Mouse (Mus musculus): ENCODE measurements at regions not wholly inside any gene's neighbourhood (a gene's known extent, or its start where the extent isn't known, plus 50 kb on each side); places are given as distances from the start of the nearest gene placed in this dataset.

DNA sequence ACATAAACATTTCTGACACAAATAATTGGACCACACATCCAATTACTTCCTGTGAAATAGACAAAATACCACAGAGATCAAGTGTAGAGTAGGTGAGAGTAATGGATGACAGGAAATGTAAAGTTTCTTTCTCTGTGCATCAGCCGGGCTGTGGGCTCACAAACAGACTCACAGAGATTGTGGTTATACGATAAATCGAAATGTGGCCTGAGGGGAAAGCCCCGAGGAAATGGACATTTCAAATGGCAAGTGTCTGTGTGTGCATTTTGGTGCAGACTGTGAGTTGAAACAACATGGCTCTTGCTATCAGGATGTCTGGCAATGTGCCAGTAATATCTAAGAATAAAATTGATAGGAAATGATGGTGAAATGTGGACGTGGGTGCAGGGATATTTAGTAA is 234.8 kb upstream of the Meis1 start:
- no peak for DNase-seq

DNA sequence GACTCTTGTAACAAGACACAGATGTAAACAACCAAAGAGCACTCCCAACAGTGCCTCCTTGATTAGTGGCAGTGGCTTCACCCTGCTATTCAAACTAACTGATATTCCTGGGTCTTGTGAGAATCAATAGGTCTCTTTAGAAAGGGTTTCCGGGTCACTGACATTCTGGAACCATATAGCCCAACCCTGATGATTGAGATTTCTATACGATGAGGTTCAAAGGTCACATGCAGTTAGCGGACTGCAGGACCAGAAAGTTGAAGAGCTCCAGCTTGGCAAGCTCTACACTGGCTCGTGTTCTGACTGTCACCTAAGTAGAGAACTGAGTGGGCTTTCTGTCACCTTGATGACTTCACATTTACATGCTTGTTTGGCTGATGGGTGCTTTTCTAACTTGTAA is 235.4 kb upstream of the Meis1 start:
- no peak for DNase-seq

DNA sequence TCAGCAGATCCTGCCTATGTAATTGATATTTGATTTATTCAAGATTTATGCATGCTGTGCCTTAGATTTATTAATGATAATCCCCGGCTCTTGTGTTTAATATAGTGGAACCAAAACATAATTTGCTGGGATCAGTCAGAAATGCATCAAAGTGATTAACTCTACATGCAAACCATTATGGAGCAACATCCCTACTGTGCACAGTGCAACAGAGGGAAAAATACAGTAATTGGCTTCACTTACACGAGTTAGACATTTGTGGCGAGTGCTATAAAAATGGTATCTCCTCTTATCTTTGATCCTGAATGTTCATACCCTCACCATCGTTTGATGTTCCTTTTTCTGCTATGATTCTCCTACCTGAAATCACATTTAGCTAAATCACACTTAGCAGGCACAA is 238.8 kb upstream of the Meis1 start:
- DNase-seq: no peak

DNA sequence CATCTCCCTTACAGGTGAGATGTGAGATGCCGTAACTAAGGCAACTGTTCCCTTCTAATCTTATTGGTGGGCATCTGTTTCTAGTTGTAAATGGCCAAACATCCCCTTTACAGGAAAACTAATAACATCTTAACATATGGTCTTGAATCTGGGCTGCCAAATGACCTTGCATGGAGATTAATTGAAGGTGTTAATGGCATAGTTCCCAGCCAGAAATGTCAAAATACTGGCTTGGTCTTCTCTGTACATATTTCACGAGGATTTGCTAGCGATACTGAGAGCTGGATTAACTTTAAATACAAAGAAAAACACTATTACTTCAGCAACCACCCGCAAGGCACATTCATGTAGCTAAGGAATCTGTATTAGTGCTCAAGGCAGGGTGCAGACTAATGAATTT is 244.0 kb upstream of the Meis1 start:
- no peak for DNase-seq

DNA sequence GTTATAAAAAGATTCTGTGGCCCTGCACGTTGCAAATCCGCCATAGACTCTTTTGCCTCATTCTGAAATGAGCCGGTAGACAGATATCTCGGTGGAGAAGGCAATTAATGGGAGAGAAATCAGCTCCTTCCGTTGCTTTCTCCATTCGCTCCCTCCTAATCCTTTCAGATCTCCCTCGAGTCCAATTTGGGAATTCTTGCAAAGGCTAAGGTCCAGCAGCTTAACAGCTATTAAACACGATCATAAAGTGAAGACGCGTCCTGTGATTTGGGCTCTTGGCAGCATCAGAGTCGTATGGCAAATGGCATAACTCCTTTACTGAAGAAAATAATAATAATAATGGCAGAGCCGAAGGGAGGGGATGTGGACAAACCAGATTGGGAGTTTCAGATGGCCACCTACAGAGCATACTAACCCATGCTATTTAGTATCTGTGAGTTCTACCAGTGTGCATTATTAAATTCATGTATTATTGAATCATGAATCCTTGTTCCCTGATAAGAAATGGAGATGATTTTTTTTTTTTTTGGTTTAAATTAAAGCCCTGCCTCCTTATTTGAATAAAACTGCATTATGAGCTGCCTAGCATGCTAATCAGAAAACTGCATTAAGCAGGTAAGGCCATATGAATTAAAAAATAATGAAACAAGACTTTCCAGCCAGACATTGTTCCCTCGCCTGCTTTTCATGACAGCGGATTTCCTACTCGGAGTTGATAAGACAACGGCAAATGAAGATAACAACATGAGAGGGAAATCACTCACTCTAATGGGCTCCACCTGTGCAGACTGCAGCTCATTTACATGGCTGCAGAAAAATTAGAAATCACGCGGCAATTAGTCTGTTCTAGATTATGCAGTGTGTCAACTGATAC is 246.2 kb upstream of the Meis1 start:
- no peak for DNase-seq

DNA sequence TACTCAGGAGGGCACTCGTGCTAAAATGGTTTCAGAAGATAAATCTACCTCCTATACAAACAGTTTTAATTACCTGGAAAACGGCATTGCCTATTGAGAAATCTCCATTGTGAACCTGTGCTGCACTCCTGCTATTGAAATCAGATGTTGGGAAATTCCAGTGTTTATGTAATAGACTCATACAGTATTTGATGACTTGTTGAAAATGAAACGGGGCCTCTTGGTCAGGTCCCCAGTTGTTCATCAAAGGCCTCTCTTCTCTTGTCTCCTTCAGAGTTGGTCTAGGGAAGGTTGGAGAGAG is 246.8 kb upstream of the Meis1 start:
- DNase-seq: no peak

DNA sequence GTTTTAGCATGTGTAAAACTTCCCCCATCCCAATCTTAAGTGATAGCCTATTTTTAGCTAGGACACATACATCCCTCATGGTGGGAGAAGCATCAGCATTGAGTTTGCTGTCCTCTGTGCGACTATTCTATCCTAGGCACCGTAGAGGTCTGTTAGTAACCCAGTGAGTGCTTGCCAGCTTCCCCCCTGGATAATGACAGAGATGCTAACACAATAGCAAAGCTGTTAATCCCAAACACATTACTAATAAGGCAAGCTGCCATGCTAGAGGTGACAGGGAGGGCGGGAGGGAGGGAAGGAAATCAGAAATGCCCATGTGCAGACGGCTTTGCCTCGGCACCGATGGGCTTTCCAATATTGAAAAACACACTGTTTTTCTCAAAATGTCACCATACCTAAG is 272.2 kb upstream of the Meis1 start:
- no peak for DNase-seq

DNA sequence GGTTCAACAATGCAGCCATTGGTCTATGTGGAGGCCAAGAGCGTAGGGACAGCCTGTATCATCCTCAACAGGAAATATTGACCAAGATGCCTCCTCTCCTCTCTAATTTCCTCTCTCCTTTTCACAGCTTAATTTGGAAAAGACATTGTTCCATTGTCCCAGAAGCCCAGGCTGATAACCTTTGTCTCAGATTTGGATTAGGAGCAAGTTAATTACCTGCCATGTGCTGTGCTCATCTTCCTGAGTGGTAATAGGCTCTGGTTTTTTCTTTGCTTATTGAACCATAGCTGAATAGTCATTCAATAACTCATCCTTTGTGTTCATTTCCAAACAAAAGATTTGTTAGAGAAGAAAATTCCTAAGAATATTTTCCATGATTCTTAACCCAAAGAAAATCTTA is 280.6 kb upstream of the Meis1 start:
- no peak for DNase-seq

DNA sequence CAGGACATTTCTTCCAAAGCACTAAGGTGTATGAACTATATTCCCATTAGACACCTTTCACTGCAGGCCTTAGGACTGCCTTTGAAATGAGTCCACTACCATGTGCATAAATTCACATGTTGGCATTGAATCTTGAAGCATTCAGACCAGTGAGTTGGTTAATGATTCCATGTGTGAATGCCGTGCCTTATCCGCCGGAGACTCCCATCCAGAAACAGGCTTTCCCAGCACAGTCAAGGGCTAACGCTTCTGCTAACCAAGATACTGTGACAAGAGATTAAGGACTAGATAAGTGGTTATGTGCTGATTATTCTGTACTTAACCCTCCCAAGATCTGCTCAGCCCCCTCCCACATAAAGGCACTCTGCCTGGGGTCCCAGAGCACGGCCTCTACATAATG is 287.9 kb upstream of the Meis1 start:
- no peak for DNase-seq

DNA sequence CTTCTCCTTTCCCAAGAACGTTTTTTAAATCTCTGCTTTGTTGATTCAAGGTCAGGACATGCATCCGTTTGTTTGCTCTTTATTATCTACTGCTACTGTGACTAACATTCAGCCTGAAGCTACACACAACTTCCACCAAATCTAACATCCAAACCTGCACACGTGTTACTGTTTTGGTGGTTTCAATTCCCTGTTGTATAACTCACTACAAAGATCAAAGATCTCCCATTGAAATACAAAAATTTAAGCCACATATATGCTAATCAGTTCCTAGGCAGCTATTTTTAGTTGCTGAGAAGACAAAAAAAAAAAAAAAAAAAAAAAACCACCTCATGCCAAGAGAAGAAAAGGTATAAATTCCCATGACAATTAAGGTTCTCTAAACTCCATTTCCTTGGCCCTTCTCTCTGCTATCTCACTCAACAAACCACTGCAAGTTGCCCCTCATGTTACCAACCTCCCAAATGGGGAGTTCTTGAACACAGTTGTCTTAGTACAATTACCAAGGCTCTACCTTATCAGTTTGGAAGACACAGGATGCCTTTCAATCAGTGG is 312.0 kb upstream of the Meis1 start:
- DNase-seq: no peak

DNA sequence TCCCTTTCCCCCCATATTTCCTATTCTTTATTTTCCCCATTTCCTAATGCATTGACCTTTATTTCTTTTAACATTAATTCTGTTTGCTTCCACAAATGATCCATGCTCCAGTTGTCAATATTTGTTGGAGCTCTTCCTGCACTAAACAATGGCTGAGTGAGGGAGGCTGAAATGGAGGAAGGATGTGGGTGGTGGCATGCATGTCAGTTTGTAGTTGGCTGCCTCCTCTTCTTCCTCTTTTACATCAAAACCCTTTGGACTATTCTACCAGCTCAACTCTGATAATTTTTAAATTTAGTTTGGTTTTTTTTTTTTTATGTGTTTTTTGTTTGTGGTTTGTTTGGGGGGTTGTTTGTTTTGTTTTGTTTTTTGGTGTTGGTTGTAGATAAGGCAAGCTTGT is 313.5 kb upstream of the Meis1 start:
- DNase-seq: no peak

DNA sequence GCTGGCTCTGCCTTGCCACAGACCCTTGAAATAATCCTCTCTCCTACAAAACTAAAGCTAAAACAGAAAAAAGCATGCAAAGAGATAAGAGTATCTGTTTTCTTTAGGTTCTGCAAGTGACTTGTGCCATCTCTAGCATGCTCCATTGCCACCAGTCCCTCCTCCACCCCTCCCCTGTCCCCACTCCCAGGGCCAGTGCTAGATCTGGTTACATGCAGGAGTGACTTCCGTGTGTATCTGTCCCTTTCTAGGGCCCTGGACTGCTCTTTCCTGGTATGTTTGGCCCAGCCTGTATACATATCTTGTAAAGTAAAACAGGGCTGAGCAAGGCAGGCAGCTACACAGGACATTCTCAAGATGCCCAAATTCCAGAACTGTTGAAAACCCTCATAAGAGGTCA is 313.9 kb upstream of the Meis1 start:
- DNase-seq: no peak

DNA sequence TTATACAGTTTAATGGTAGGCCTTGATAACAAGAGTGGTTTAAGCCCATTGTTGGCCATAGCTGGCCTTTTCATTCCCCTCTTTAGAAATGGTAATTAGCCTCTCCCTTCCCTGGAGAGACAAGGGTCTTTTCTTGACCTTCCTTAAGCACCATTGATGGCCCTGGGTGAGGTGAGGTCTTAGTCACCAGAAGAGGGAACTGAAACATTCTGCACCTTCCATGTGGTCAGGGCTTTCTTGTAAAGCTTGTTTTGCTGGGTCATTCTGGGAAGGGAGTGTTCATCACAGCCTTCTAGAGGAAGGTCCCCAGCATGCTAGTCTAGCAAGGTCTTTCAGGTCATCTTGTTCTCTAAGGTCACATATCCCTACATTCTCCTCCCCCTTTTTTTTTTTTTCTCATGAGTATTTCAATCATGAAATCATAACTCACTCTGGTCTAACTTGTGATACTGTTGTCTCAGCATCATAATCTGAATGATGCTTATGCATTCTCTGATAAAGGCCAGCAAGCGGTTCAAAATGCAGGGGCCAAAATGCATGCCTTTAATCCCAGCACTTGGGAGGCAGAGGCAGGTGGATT is 315.2 kb upstream of the Meis1 start:
- no peak for DNase-seq

DNA sequence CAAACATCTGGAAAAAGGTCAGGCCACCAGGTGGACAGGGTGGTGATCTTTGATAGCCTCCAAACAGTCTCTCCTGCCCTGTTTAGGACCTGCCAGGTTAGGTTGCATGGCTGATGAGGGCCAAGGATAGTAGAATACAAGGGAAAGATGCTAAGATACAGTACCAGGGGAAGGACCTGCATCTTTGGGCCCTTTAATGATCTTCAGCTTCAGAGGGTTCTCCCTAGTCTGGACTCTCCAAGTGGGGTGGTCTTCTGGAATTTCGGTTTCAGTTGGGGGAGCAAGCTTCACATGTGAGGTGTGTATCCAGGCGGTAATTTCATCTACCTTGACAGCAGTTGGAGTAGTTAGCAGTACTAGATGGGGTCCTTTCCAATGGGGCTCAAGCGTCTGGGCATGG is 316.6 kb upstream of the Meis1 start:
- no peak for DNase-seq

DNA sequence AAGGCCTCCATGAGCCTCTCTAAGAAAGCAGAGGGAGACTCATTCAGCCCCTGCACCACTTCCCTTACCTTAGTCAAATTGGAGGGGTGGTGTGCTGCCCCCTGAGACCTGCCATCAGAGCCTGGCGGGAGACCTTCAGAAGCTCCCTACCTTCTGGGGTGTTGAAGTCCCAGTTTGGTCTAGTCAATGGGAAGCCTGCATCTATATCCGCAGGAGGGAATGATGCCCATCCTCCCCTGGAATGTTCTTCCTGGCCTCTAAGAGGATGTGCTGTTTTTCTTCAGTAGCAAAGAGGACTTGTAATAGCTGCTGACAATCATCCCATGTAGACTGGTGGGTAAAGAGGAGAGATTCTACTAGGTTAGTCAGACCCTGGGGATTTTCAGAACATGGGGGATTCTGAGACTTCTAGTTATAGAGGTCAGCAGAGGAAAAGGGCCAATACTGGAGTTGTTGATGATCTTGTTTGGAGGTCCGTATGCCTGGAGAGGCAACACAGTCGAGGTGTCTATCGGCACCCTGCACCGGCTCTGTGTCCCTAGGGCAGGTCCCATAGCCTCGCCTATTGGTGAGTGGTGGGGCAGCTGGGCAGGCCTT is 321.0 kb upstream of the Meis1 start:
- no peak for DNase-seq

DNA sequence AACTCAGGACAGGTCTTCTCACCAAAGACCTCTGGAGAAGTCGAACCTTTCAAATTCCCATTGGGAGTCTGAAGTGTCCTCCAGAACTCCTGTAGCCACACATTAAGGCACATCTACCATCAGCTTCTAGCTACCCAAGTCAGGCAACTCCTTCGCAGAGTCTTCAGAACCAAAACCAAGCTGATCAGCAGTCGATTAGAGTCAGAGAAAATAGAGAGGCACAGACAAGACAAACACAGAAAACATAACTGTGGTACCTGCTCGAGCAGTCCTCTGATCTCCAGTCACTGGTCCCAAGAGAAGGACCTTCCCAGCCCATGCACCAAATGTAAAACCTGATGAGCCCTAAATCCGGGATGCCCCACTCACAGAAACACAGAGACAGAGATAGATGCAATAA is 322.1 kb upstream of the Meis1 start:
- no peak for DNase-seq

DNA sequence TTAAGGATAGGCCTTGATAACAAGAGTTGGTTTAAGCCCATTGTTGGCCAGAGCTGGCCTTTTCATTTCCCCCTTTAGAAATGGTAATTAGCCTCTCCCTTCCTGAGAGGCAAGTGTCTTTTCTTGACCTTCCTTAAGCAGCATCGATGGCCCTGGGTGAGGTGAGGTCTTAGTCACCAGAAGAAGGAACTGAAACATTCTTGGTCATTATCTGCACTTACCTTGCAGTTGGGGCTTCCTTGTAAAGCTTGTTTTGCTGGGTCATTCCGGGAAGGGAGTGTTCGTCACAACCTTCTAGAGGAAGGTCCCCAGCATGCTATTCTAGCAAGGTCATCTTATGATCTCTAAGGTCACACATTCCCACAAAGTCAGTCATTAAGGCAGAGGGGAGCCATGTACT is 322.6 kb upstream of the Meis1 start:
- no peak for DNase-seq

DNA sequence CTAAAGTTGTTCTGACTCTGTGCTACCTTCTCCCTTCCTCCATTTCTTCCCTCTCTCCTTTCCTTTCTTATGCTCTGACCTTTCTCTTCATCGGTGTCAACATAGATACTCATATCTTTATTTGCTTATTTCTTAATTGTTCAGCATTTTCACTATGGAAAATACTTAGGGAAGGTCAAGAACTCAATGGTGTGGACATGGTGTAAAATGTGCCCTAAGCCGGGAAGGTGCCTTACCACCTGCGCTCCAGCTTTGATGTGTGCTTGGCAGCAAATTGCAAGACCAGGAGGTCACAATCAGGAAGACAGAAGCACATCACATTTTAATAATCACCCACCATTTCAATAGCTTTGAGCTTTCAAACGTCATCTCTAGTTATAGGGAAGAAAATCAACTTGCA is 324.0 kb upstream of the Meis1 start:
- DNase-seq: no peak

DNA sequence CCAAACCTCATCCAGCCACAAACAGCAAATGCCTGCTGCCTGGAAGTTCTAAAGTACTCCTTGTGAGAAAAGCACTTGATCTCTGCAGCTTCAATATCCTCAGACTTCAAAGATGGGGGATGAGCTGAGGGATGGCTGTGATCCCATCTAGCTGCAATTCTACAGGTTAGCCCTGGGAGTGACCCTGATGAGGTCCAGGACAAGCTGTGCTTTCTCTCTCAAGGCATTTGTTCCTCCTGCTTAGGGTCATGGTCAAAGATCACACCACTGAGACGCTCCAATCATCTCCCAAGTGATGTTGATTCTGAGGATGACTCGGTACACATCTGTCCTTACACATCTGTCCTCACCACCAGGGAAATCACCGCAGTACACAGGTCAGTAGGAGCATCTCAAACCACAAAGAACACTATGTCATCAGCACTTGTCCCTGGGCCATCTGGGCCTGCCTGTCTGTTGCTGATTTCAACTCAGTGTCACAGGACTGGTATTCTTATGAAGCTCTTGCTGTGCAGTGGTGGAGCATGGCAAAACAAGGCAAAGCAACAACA is 327.6 kb upstream of the Meis1 start:
- no peak for DNase-seq

DNA sequence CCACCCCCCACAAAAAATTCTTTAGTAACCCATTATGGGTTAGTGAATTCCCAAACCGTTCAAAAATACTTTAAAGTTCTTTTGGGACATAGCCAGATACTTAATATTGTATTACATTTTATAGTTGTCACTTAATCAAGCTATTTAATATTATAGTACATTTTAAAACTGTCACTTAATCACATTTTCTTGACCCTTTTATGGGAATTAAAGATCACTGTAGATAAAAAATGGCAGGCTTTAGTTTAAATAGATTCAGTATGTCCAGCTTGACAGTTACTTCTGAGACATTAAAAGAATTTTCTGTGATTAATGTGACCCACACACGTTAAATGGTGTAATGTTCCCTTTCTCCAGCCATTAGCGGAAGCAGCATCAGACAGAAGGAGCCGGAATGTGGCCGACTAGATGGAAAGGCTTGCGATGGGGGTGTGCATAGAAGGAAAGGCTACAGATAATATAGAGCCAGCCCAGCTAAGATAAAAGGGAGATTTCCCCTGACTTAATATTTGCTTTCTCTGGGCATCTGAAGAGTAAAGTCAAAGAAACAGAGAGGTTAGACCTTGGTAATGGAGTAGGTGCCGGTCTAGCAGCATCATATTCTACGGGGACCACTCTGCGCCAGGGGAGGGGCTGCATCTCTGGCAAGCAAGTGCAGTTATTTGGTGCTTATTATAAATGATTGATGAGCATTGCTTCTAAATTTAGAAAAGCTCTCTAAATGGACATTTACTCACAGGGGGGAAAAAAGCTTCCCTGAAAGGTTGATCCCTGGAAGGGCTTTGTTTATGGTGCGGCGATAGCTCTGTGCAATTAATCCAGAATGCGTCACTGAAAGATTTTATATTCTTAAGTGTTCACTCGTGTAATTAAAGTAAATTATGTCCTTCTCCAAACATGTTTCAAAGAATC is 331.8 kb upstream of the Meis1 start:
- no peak for DNase-seq

DNA sequence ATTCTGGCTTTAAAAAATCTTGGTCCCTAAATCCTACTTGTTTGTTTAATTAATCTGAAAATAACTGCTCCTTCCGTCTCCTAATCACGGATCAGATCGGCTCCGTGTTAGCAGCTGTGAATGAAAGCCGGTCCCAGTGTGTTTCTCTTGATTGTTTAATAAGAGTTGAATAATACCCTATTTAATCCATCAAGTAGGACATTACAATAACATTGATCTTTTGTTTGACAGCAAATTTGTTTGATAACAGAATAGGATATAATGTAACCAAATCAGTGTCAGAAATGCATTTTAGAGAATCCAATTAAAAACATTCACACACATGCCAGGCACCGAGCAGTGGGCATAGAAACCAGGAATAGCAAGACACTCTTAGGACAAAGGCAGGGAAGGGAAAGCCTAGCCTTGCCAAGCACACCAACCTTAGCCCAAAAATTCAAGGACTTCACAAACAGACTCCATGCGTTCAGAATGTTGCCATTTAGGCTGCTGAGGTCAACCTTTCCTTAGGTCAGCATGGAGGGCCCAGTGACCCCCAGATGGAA is 332.5 kb upstream of the Meis1 start:
- no peak for DNase-seq

DNA sequence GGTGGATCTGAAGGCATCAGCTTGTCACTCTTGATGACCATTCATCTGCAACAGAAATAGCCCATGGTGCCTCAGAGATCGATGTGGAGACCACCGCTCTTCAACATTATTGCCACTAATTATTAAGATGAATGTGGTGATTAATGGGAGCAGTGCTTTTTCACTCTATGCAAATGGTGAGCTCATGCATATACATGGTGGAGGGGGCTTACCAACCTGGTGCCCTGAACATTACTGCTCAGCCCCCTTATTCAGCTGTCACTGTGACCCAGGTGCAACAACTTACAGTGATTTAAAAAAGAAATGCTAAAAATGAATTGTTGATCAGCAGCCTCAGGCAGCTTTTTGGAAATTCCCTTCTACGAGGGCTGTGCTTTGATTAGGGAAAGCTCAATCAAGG is 334.9 kb upstream of the Meis1 start:
- no peak for DNase-seq

Data from adrenal gland, postnatal 10 days (tissue).